Mouse (Mus musculus): ENCODE data around the gene Ccdc73. TPM values are rescaled to one million over a fixed set of nuclear protein-coding genes. Genes with fewer than 3 reads are reported as not detected.

The Ccdc73 gene
- polyA plus RNA-seq, 1 experiment from 2014 or later = 5.9 TPM

- no peaks in the 10 kb centered on the region for H3K4me1 ChIP-seq (ENCODE audit: control insufficient read depth, insufficient read depth, low read depth, low read length)
- ATAC-seq = no peak
- H3K27me3 ChIP-seq (replicated peaks; ENCODE audit: control insufficient read depth, insufficient read depth, low read length) = no peaks in the 10 kb centered on the region
- H3K4me2 ChIP-seq (ENCODE audit: low read length) = no peak overlapping the region
- H3K9ac ChIP-seq (ENCODE audit: low read depth, low read length) = no peak overlapping the region
- no peak overlapping the region for H3K27ac ChIP-seq (ENCODE audit: low read depth, low read length)
- 73% methylated on average over 5 of the region's 5 CpGs for WGBS
- H3K9me3 ChIP-seq (ENCODE audit: control insufficient read depth, low read length) = no peaks in the 10 kb centered on the region
- H3K36me3 ChIP-seq (ENCODE audit: control insufficient read depth, insufficient read depth, low read length) = no peaks in the 10 kb centered on the region
- no peak overlapping the region for H3K4me3 ChIP-seq (ENCODE audit: low read length)
Measured at GRCm38 (mm10) chr2:105028806-105029205, 161.2 kb downstream of the Ccdc73 start.

GRCm38 (mm10) chr2:105030505-105030904 lies 162.9 kb downstream of the Ccdc73 start:
- no peak overlapping the region for H3K4me2 ChIP-seq (ENCODE audit: low read length)
- ATAC-seq = no peak
- no peak overlapping the region for H3K9ac ChIP-seq (ENCODE audit: low read depth, low read length)
- H3K9me3 ChIP-seq (ENCODE audit: control insufficient read depth, low read length) = no peaks in the 10 kb centered on the region
- 93% methylated on average over 5 of the region's 5 CpGs for WGBS
- no peak overlapping the region for H3K27ac ChIP-seq (ENCODE audit: low read depth, low read length)
- no peaks in the 10 kb centered on the region for H3K36me3 ChIP-seq (ENCODE audit: control insufficient read depth, insufficient read depth, low read length)
- H3K27me3 ChIP-seq (replicated peaks; ENCODE audit: control insufficient read depth, insufficient read depth, low read length) = no peaks in the 10 kb centered on the region
- no peaks in the 10 kb centered on the region for H3K4me1 ChIP-seq (ENCODE audit: control insufficient read depth, insufficient read depth, low read depth, low read length)
- no peak overlapping the region for H3K4me3 ChIP-seq (ENCODE audit: low read length)

GRCm38 (mm10) chr2:105034084-105034483 lies 166.5 kb downstream of the Ccdc73 start:
- Histone ChIP-seq H3K4me2 (ENCODE audit: low read length) (no peak overlapping the region), H3K27ac (ENCODE audit: low read depth, low read length) (no peak overlapping the region), H3K36me3 (ENCODE audit: control insufficient read depth, insufficient read depth, low read length) (no peaks in the 10 kb centered on the region), H3K9ac (ENCODE audit: low read depth, low read length) (no peak overlapping the region), H3K27me3 (replicated peaks; ENCODE audit: control insufficient read depth, insufficient read depth, low read length) (no peaks in the 10 kb centered on the region), H3K4me1 (ENCODE audit: control insufficient read depth, insufficient read depth, low read depth, low read length) (no peaks in the 10 kb centered on the region; the same call in 1 of the 2 replicates), H3K9me3 (ENCODE audit: control insufficient read depth, low read length) (no peaks in the 10 kb centered on the region), H3K4me3 (ENCODE audit: low read length) (no peak overlapping the region)
- WGBS = 38% methylated on average over 3 of the region's 3 CpGs
- no peak for ATAC-seq

- no peak overlapping the region for H3K4me3 ChIP-seq (ENCODE audit: low read length)
- no peaks in the 10 kb centered on the region; the same call in 1 of the 2 replicates for H3K4me1 ChIP-seq (ENCODE audit: control insufficient read depth, insufficient read depth, low read depth, low read length)
- no peak overlapping the region for H3K9ac ChIP-seq (ENCODE audit: low read depth, low read length)
- no peaks in the 10 kb centered on the region for H3K27me3 ChIP-seq (replicated peaks; ENCODE audit: control insufficient read depth, insufficient read depth, low read length)
- no peaks in the 10 kb centered on the region for H3K9me3 ChIP-seq (ENCODE audit: control insufficient read depth, low read length)
- H3K36me3 ChIP-seq (ENCODE audit: control insufficient read depth, insufficient read depth, low read length) = no peaks in the 10 kb centered on the region
- no peak overlapping the region for H3K27ac ChIP-seq (ENCODE audit: low read depth, low read length)
- 49% methylated on average over 11 of the region's 11 CpGs for WGBS
- no peak overlapping the region for H3K4me2 ChIP-seq (ENCODE audit: low read length)
- no peak for ATAC-seq
Measured at GRCm38 (mm10) chr2:105035985-105036384, 168.4 kb downstream of the Ccdc73 start.

GRCm38 (mm10) chr2:105036401-105037070 lies 168.9 kb downstream of the Ccdc73 start:
- Histone ChIP-seq H3K4me1 (ENCODE audit: control insufficient read depth, insufficient read depth, low read depth, low read length) (no peaks in the 10 kb centered on the region; the same call in 1 of the 2 replicates), H3K36me3 (ENCODE audit: control insufficient read depth, insufficient read depth, low read length) (no peaks in the 10 kb centered on the region), H3K9ac (ENCODE audit: low read depth, low read length) (no peak overlapping the region), H3K4me2 (ENCODE audit: low read length) (no peak overlapping the region), H3K9me3 (ENCODE audit: control insufficient read depth, low read length) (no peaks in the 10 kb centered on the region), H3K27me3 (replicated peaks; ENCODE audit: control insufficient read depth, insufficient read depth, low read length) (no peaks in the 10 kb centered on the region), H3K4me3 (ENCODE audit: low read length) (no peak overlapping the region), H3K27ac (ENCODE audit: low read depth, low read length) (no peak overlapping the region)
- ATAC-seq = no peak
- 69% methylated on average over 11 of the region's 11 CpGs for WGBS

- Histone ChIP-seq H3K4me1 (ENCODE audit: control insufficient read depth, insufficient read depth, low read depth, low read length) (no peaks in the 10 kb centered on the region; the same call in 1 of the 2 replicates), H3K27ac (ENCODE audit: low read depth, low read length) (no peak overlapping the region), H3K9ac (ENCODE audit: low read depth, low read length) (no peak overlapping the region), H3K27me3 (replicated peaks; ENCODE audit: control insufficient read depth, insufficient read depth, low read length) (no peaks in the 10 kb centered on the region), H3K9me3 (ENCODE audit: control insufficient read depth, low read length) (no peaks in the 10 kb centered on the region), H3K4me3 (ENCODE audit: low read length) (no peak overlapping the region), H3K4me2 (ENCODE audit: low read length) (no peak overlapping the region), H3K36me3 (ENCODE audit: control insufficient read depth, insufficient read depth, low read length) (no peaks in the 10 kb centered on the region)
- ATAC-seq = no peak
- 88% methylated on average over 7 of the region's 7 CpGs for WGBS
Measured at GRCm38 (mm10) chr2:105037956-105038569, 170.5 kb downstream of the Ccdc73 start.

GRCm38 (mm10) chr2:105038879-105039278 lies 171.3 kb downstream of the Ccdc73 start:
- Histone ChIP-seq H3K27ac (ENCODE audit: low read depth, low read length) (no peak overlapping the region), H3K9ac (ENCODE audit: low read depth, low read length) (no peak overlapping the region), H3K36me3 (ENCODE audit: control insufficient read depth, insufficient read depth, low read length) (no peaks in the 10 kb centered on the region), H3K4me1 (ENCODE audit: control insufficient read depth, insufficient read depth, low read depth, low read length) (no peaks in the 10 kb centered on the region; the same call in 1 of the 2 replicates), H3K9me3 (ENCODE audit: control insufficient read depth, low read length) (no peaks in the 10 kb centered on the region), H3K4me2 (ENCODE audit: low read length) (no peak overlapping the region), H3K4me3 (ENCODE audit: low read length) (no peak overlapping the region), H3K27me3 (replicated peaks; ENCODE audit: control insufficient read depth, insufficient read depth, low read length) (no peaks in the 10 kb centered on the region)
- 92% methylated on average over 5 of the region's 5 CpGs for WGBS
- no peak for ATAC-seq

- Histone ChIP-seq H3K4me1 (ENCODE audit: control insufficient read depth, insufficient read depth, low read depth, low read length) (no peaks in the 10 kb centered on the region; the same call in 1 of the 2 replicates), H3K4me3 (ENCODE audit: low read length) (no peak overlapping the region), H3K27me3 (replicated peaks; ENCODE audit: control insufficient read depth, insufficient read depth, low read length) (no peaks in the 10 kb centered on the region), H3K36me3 (ENCODE audit: control insufficient read depth, insufficient read depth, low read length) (no peaks in the 10 kb centered on the region), H3K27ac (ENCODE audit: low read depth, low read length) (no peak overlapping the region), H3K9me3 (ENCODE audit: control insufficient read depth, low read length) (no peaks in the 10 kb centered on the region), H3K4me2 (ENCODE audit: low read length) (no peak overlapping the region), H3K9ac (ENCODE audit: low read depth, low read length) (no peak overlapping the region)
- 73% methylated on average over 4 of the region's 4 CpGs for WGBS
- no peak for ATAC-seq
Measured at GRCm38 (mm10) chr2:105040859-105041258, 173.3 kb downstream of the Ccdc73 start.

- no peak overlapping the region for H3K27ac ChIP-seq (ENCODE audit: low read depth, low read length)
- H3K4me1 ChIP-seq (ENCODE audit: control insufficient read depth, insufficient read depth, low read depth, low read length) = no peaks in the 10 kb centered on the region
- no peaks in the 10 kb centered on the region for H3K36me3 ChIP-seq (ENCODE audit: control insufficient read depth, insufficient read depth, low read length)
- no peaks in the 10 kb centered on the region for H3K27me3 ChIP-seq (replicated peaks; ENCODE audit: control insufficient read depth, insufficient read depth, low read length)
- H3K9ac ChIP-seq (ENCODE audit: low read depth, low read length) = no peak overlapping the region
- H3K9me3 ChIP-seq (ENCODE audit: control insufficient read depth, low read length) = no peaks in the 10 kb centered on the region
- H3K4me3 ChIP-seq (ENCODE audit: low read length) = no peak overlapping the region
- no peak for ATAC-seq
- no peak overlapping the region for H3K4me2 ChIP-seq (ENCODE audit: low read length)
- 74% methylated on average over 4 of the region's 4 CpGs for WGBS
Measured at GRCm38 (mm10) chr2:105043152-105043551, 175.5 kb downstream of the Ccdc73 start.
